Mouse (Mus musculus) hindbrain, postnatal 0 days (tissue): ENCODE results near the gene Elp1. TPM values are rescaled to one million over a fixed set of nuclear protein-coding genes. Genes with fewer than 3 reads are reported as not detected.

Source experiments
- ATAC-seq: fragments of 200-750 bp; cut with Nextera tagmentation; 2 replicates; pipeline ENCODE4 v1.8.0; 2017; ENCODE audit warnings: mild to moderate bottlenecking, moderate TSS enrichment, moderate library complexity
- DNase-seq: peaks from one replicate; pipeline ENCODE4 v3.0.0-alpha.2; 2015; ENCODE audit warnings: low spot score
- H3K27ac ChIP-seq: fragments of 300-500 bp; sonication (generic); 2 replicates; pipeline ENCODE4 v1.5.1; 2014; ENCODE audit warnings: mild to moderate bottlenecking
- H3K27me3 ChIP-seq: fragments of 300-500 bp; sonication (generic); 2 replicates; pipeline ENCODE4 v1.6.1; 2014; ENCODE audit warnings: low read length, mixed read lengths; ENCODE audit not compliant: insufficient read depth
- H3K36me3 ChIP-seq: fragments of 300-500 bp; sonication (generic); 2 replicates; pipeline ENCODE4 v1.6.1; 2014; ENCODE audit warnings: low read length, mixed read lengths; ENCODE audit not compliant: insufficient read depth
- H3K4me1 ChIP-seq: fragments of 300-500 bp; sonication (generic); 2 replicates; pipeline ENCODE4 v1.6.1; 2014; ENCODE audit warnings: antibody characterized with exemption, low read length, mixed read lengths; ENCODE audit not compliant: insufficient read depth
- H3K4me2 ChIP-seq: fragments of 300-500 bp; sonication (generic); 2 replicates; pipeline ENCODE4 v1.6.1; 2014; ENCODE audit warnings: low read depth, mild to moderate bottlenecking, low read length, moderate library complexity, mixed read lengths
- H3K4me3 ChIP-seq: fragments of 300-500 bp; sonication (generic); 2 replicates; pipeline ENCODE4 v1.5.1; 2014; ENCODE audit warnings: low read length
- H3K9ac ChIP-seq: fragments of 300-500 bp; sonication (generic); replicated peaks from 2 replicates; pipeline ENCODE4 v1.6.1; 2014; ENCODE audit warnings: mild to moderate bottlenecking, low read length, moderate library complexity, mixed read lengths
- H3K9me3 ChIP-seq: fragments of 300-500 bp; sonication (generic); 2 replicates; pipeline ENCODE4 v1.6.1; 2016; ENCODE audit warnings: low read length, mixed read lengths
- CTCF ChIP-seq: IDR thresholded peaks from 2 replicates; pipeline ENCODE4 v1.5.1; 2016; ENCODE audit warnings: antibody characterized with exemption, control low read depth, low read depth
- WGBS: fragments of 180-500 bp; shearing (Covaris S2); extraction: QIAGEN DNeasy Blood & Tissue Kit; methylation state at CpG from one replicate; pipeline ENCODE4 v1.1.7; 2014; 5-methylcytosine and 5-hydroxymethylcytosine counted together
- polyA plus RNA-seq: library from polyadenylated mRNA; unstranded; fragments of >200 nt; fragmentation: Nextera tagmentation; extraction: Ambion mirVana; gene quantifications from 2 replicates; pipeline ENCODE4 v1.2.1, GENCODE M21; 2015
- total RNA-seq: library from RNA; depleted of rRNA; stranded (reverse); fragments of >200 nt; gene quantifications from 2 replicates; pipeline ENCODE4 v1.2.3, GENCODE M21; 2014

The Elp1 gene
- total and polyA plus RNA-seq, 2 experiments from 2014 or later, result 44.2 to 94.6 TPM

DNA sequence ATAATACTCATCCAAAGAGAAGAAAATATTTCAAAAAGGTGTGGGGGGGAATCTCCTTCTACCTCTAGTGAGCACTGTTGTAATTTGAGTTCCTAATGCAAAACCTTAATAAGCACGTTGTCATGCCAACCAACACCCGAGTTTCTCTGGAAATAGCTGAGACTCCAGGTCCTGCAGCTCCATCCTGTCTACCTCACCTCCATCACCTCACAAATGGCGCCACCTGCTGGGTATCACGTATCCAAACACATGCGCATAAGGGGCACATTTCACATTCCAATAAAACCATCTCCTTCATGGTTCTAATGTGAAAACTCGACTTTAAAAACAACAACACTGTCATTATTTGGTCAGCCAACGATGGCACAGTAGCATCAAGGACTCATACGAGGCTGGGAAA lies 76.3 kb downstream of the Elp1 start:
- no peaks in the 10 kb centered on the region for H3K27me3 ChIP-seq
- no peaks in the 10 kb centered on the region for H3K36me3 ChIP-seq
- WGBS, result 58% methylated on average over 8 of the region's 8 CpGs
- no peak overlapping the region for H3K4me3 ChIP-seq
- ATAC-seq (no peak), DNase-seq (peak; percentile 50)
- no peak overlapping the region for H3K27ac ChIP-seq
- H3K4me2 ChIP-seq, result no peak overlapping the region
- TF ChIP-seq CTCF, result peak; percentile 49
- H3K9ac ChIP-seq, result no peak overlapping the region
- 0 out of 2 replicates have a peak, but pooled peaks cover 2% of the 10 kb centered on the region for H3K9me3 ChIP-seq
- no peaks in the 10 kb centered on the region for H3K4me1 ChIP-seq

- ATAC-seq (no peak), DNase-seq (no peak)
- Histone ChIP-seq H3K9me3 (0 out of 2 replicates have a peak, but pooled peaks cover 2% of the 10 kb centered on the region), H3K36me3 (no peaks in the 10 kb centered on the region), H3K4me3 (no peak overlapping the region), H3K27ac (no peak overlapping the region), H3K9ac (no peak overlapping the region), H3K4me2 (no peak overlapping the region), H3K27me3 (no peaks in the 10 kb centered on the region), H3K4me1 (no peaks in the 10 kb centered on the region)
- TF ChIP-seq CTCF, result no peak
- 93% methylated on average over 6 of the region's 6 CpGs for WGBS
These were observed 78.9 kb downstream of the Elp1 start for GRCm38 (mm10) chr4:56723237-56723636.

GRCm38 (mm10) chr4:56722346-56722745 lies 79.8 kb downstream of the Elp1 start:
- no peaks in the 10 kb centered on the region for H3K4me1 ChIP-seq
- DNase-seq, result no peak
- no peak for ATAC-seq
- H3K27ac ChIP-seq, result no peak overlapping the region
- H3K36me3 ChIP-seq, result no peaks in the 10 kb centered on the region
- H3K4me2 ChIP-seq, result no peak overlapping the region
- TF ChIP-seq CTCF, result no peak
- H3K4me3 ChIP-seq, result no peak overlapping the region
- no peaks in the 10 kb centered on the region for H3K27me3 ChIP-seq
- no peak overlapping the region for H3K9ac ChIP-seq
- 67% methylated on average over 6 of the region's 6 CpGs for WGBS
- 0 out of 2 replicates have a peak, but pooled peaks cover 2% of the 10 kb centered on the region for H3K9me3 ChIP-seq

- H3K4me1 ChIP-seq, result no peaks in the 10 kb centered on the region
- no peak overlapping the region for H3K4me3 ChIP-seq
- peak; percentile 68 for TF ChIP-seq CTCF
- H3K36me3 ChIP-seq, result no peaks in the 10 kb centered on the region
- no peaks in the 10 kb centered on the region for H3K27me3 ChIP-seq
- H3K9ac ChIP-seq, result no peak overlapping the region
- H3K27ac ChIP-seq, result no peak overlapping the region
- 29% methylated on average over 3 of the region's 3 CpGs for WGBS
- H3K9me3 ChIP-seq, result no peaks in the 10 kb centered on the region
- ATAC-seq (no peak), DNase-seq (peak; percentile 61)
- no peak overlapping the region for H3K4me2 ChIP-seq
These were observed 80.7 kb downstream of the Elp1 start for GRCm38 (mm10) chr4:56721469-56721868.

- WGBS, result 87% methylated on average over 9 of the region's 9 CpGs
- no peak for TF ChIP-seq CTCF
- H3K9me3 ChIP-seq, result no peaks in the 10 kb centered on the region
- no peak for DNase-seq
- no peak overlapping the region for H3K4me3 ChIP-seq
- H3K9ac ChIP-seq, result no peak overlapping the region
- no peaks in the 10 kb centered on the region for H3K27me3 ChIP-seq
- no peak overlapping the region for H3K27ac ChIP-seq
- no peaks in the 10 kb centered on the region for H3K4me1 ChIP-seq
- no peak for ATAC-seq
- H3K4me2 ChIP-seq, result no peak overlapping the region
- H3K36me3 ChIP-seq, result no peaks in the 10 kb centered on the region
These were observed 81.7 kb downstream of the Elp1 start for GRCm38 (mm10) chr4:56720403-56720802.

- Histone ChIP-seq H3K9ac (no peak overlapping the region), H3K4me1 (no peaks in the 10 kb centered on the region), H3K36me3 (no peaks in the 10 kb centered on the region), H3K4me3 (no peak overlapping the region), H3K27ac (no peak overlapping the region), H3K27me3 (no peaks in the 10 kb centered on the region), H3K9me3 (no peaks in the 10 kb centered on the region), H3K4me2 (no peak overlapping the region)
- WGBS, result 69% methylated on average over 9 of the region's 9 CpGs
- ATAC-seq, result no peak
- DNase-seq, result no peak
- TF ChIP-seq CTCF, result no peak
These were observed 82.7 kb downstream of the Elp1 start for GRCm38 (mm10) chr4:56719456-56719855.

- DNase-seq, result no peak
- 63% methylated on average over 12 of the region's 12 CpGs for WGBS
These were observed 83.3 kb downstream of the Elp1 start for GRCm38 (mm10) chr4:56718573-56719442.

More at GRCm38 (mm10) chr4:56718573-56719442, 83.3 kb downstream of the Elp1 start:
- H3K27ac ChIP-seq, result no peak overlapping the region
- no peak overlapping the region for H3K4me2 ChIP-seq
- TF ChIP-seq CTCF, result no peak
- H3K9ac ChIP-seq, result no peak overlapping the region
- H3K9me3 ChIP-seq, result no peaks in the 10 kb centered on the region
- ATAC-seq, result no peak
- H3K27me3 ChIP-seq, result no peaks in the 10 kb centered on the region
- H3K4me3 ChIP-seq, result no peak overlapping the region
- H3K36me3 ChIP-seq, result no peaks in the 10 kb centered on the region
- H3K4me1 ChIP-seq, result no peaks in the 10 kb centered on the region
